Comparison of ENCODE assay signal across 8 mouse cellular contexts in genomic region chr17:25824362-25825142, GRCm38 (mm10). TPM values are rescaled to one million over a fixed set of nuclear protein-coding genes. Genes with fewer than 3 reads are reported as not detected.
A peak's percentile ranks its signal among the peaks of the same experiment; 100 is the strongest.
DNase-seq lines count a peak whose midpoint lies in the region; ATAC-seq and TF ChIP-seq lines count a peak whose summit lies in the region.

No protein-coding gene starts in this region.

- peaks cover 32% of the 10 kb centered on the region for H3K36me3 ChIP-seq in embryonic facial prominence, embryonic 13.5 days
- H3K36me3 ChIP-seq in limb, embryonic 10.5 days = peaks cover 34% of the 10 kb centered on the region
- peaks cover 38% of the 10 kb centered on the region for H3K36me3 ChIP-seq in neural tube, embryonic 13.5 days

- H3K27ac ChIP-seq in left cerebral cortex, adult 2 months = no peak overlapping the region
- no peak overlapping the region for H3K27ac ChIP-seq in embryonic facial prominence, embryonic 13.5 days
- no peak overlapping the region for H3K27ac ChIP-seq in limb, embryonic 10.5 days
- no peak overlapping the region for H3K27ac ChIP-seq in neural tube, embryonic 13.5 days (replicated peaks)

- H3K4me2 ChIP-seq in embryonic facial prominence, embryonic 13.5 days = peak overlapping the region; percentile 93
- peak overlapping the region; percentile 99 for H3K4me2 ChIP-seq in neural tube, embryonic 13.5 days

- no peak for DNase-seq in left cerebral cortex, adult 2 months (ENCODE audit: extremely low spot score in 1 of 2, low spot score in 2 of 2)
- DNase-seq in left cerebral cortex, postnatal 36 days (ENCODE audit: low spot score in 2 of 2) = no peak
- DNase-seq in limb, embryonic 10.5 days (ENCODE audit: low spot score) = no peak
- no peak for DNase-seq in layer of hippocampus, adult 18-20 months (ENCODE audit: low spot score in 2 of 2)

- 69% methylated on average over 16 of the region's 17 CpGs for WGBS in embryonic facial prominence, embryonic 13.5 days
- 74% methylated on average over 17 of the region's 17 CpGs for WGBS in limb, embryonic 10.5 days
- 74% methylated on average over 16 of the region's 17 CpGs for WGBS in neural tube, embryonic 13.5 days

- no peak for ATAC-seq in embryonic facial prominence, embryonic 13.5 days (ENCODE audit: insufficient number of reproducible peaks, insufficient read depth, low FRiP score, low TSS enrichment, low read depth)
- no peak for ATAC-seq in neural tube, embryonic 13.5 days (ENCODE audit: low read depth)
- no peak for ATAC-seq in activated CD4-positive, CD25-positive, alpha-beta regulatory T cell, adult 4 months
- ATAC-seq in granulocyte monocyte progenitor cell, adult 5-6 weeks (replicated peaks; ENCODE audit: poor library complexity, severe bottlenecking) = no peak

- H3K9me3 ChIP-seq in embryonic facial prominence, embryonic 13.5 days = no peaks in the 10 kb centered on the region
- H3K9me3 ChIP-seq in limb, embryonic 10.5 days (replicated peaks) = no peaks in the 10 kb centered on the region
- no peaks in the 10 kb centered on the region for H3K9me3 ChIP-seq in neural tube, embryonic 13.5 days

- peaks cover 42% of the 10 kb centered on the region for H3K4me1 ChIP-seq in embryonic facial prominence, embryonic 13.5 days
- H3K4me1 ChIP-seq in limb, embryonic 10.5 days = peaks cover 65% of the 10 kb centered on the region
- peaks cover 61% of the 10 kb centered on the region for H3K4me1 ChIP-seq in neural tube, embryonic 13.5 days (replicated peaks)

- intact Hi-C loops in left cerebral cortex, adult 2 months (cut with DNase I) = no loop called here
- intact Hi-C loops in left cerebral cortex, postnatal 36 days (cut with DNase I) = no loop called here

- H3K27me3 ChIP-seq in embryonic facial prominence, embryonic 13.5 days = peaks cover 26% of the 10 kb centered on the region
- peaks cover 31% of the 10 kb centered on the region for H3K27me3 ChIP-seq in limb, embryonic 10.5 days (ENCODE audit: low read depth, poor library complexity, severe bottlenecking)
- peaks cover 16% of the 10 kb centered on the region for H3K27me3 ChIP-seq in neural tube, embryonic 13.5 days

- H3K4me3 ChIP-seq in left cerebral cortex, adult 2 months = peak overlapping the region; percentile 72
- peak overlapping the region; percentile 65 for H3K4me3 ChIP-seq in embryonic facial prominence, embryonic 13.5 days
- peak overlapping the region; percentile 74 for H3K4me3 ChIP-seq in limb, embryonic 10.5 days
- H3K4me3 ChIP-seq in neural tube, embryonic 13.5 days = peak overlapping the region; percentile 69

- no peak for TF ChIP-seq CTCF in left cerebral cortex, adult 2 months (IDR thresholded peaks at IDR 0.05)

- peak overlapping the region; percentile 85 for H3K9ac ChIP-seq in embryonic facial prominence, embryonic 13.5 days
- H3K9ac ChIP-seq in neural tube, embryonic 13.5 days = peak overlapping the region; percentile 91

RNA-seq across cellular contexts. Expression of gene Wdr24, which starts 1.1 kb away (rescaled TPM):
- 10 to 100 TPM; 26.8 to 30.9 TPM for total RNA-seq in left cerebral cortex, adult 2 months (2021)
- 10 to 100 TPM; 23.9 to 26.5 TPM for total RNA-seq in left cerebral cortex, postnatal 36 days (2021)
- 26.5 and 30.0 TPM in 2 replicates for polyA plus RNA-seq in embryonic facial prominence, embryonic 13.5 days (2015; fragmentation: Nextera tagmentation; extraction: Ambion mirVana)
- 31.6 and 32.0 TPM in 2 replicates for polyA plus RNA-seq in limb, embryonic 10.5 days (2016; fragmentation: Nextera tagmentation; extraction: Ambion mirVana)
- polyA plus RNA-seq in neural tube, embryonic 13.5 days (2015; fragmentation: Nextera tagmentation; extraction: Ambion mirVana) = 27.0 and 28.3 TPM in 2 replicates
- polyA plus RNA-seq in activated CD4-positive, CD25-positive, alpha-beta regulatory T cell, adult 4 months (2017; shearing (Covaris generic)) = 10 to 100 TPM; 11.9 to 17.9 TPM
- 12.5 and 16.9 TPM in 2 replicates for total RNA-seq in granulocyte monocyte progenitor cell, adult 5-6 weeks (2014; fragmentation: Nextera tagmentation)
- 14.8 and 19.3 TPM in 2 replicates for total RNA-seq in granulocyte monocyte progenitor cell, adult 5-6 weeks (2017)
- 10 to 100 TPM; 22.6 to 26.4 TPM for total RNA-seq in layer of hippocampus, adult 18-20 months (2021)

RNA-seq across cellular contexts. Expression of gene Jmjd8, which starts 4.1 kb away (rescaled TPM):
- 10 to 100 TPM; 55.1 to 55.6 TPM for total RNA-seq in left cerebral cortex, adult 2 months (2021)
- total RNA-seq in left cerebral cortex, postnatal 36 days (2021) = 10 to 100 TPM; 54.1 to 58.7 TPM
- 48.3 and 52.8 TPM in 2 replicates for polyA plus RNA-seq in embryonic facial prominence, embryonic 13.5 days (2015; fragmentation: Nextera tagmentation; extraction: Ambion mirVana)
- polyA plus RNA-seq in limb, embryonic 10.5 days (2016; fragmentation: Nextera tagmentation; extraction: Ambion mirVana) = 52.4 and 54.9 TPM in 2 replicates
- 55.2 and 60.6 TPM in 2 replicates for polyA plus RNA-seq in neural tube, embryonic 13.5 days (2015; fragmentation: Nextera tagmentation; extraction: Ambion mirVana)
- polyA plus RNA-seq in activated CD4-positive, CD25-positive, alpha-beta regulatory T cell, adult 4 months (2017; shearing (Covaris generic)) = 10 to 100 TPM; 11.4 to 21.9 TPM
- total RNA-seq in granulocyte monocyte progenitor cell, adult 5-6 weeks (2014; fragmentation: Nextera tagmentation) = 19.5 and 23.1 TPM in 2 replicates
- 15.2 and 23.4 TPM in 2 replicates for total RNA-seq in granulocyte monocyte progenitor cell, adult 5-6 weeks (2017)
- total RNA-seq in layer of hippocampus, adult 18-20 months (2021) = 10 to 100 TPM; 52.7 to 55.5 TPM

RNA-seq across cellular contexts. Expression of gene Stub1, which starts 8.7 kb away (rescaled TPM):
- total RNA-seq in left cerebral cortex, adult 2 months (2021) = 100 to 1,000 TPM; 162 to 171 TPM
- total RNA-seq in left cerebral cortex, postnatal 36 days (2021) = 100 to 1,000 TPM; 171 to 188 TPM
- 319 and 353 TPM in 2 replicates for polyA plus RNA-seq in embryonic facial prominence, embryonic 13.5 days (2015; fragmentation: Nextera tagmentation; extraction: Ambion mirVana)
- 408 and 426 TPM in 2 replicates for polyA plus RNA-seq in limb, embryonic 10.5 days (2016; fragmentation: Nextera tagmentation; extraction: Ambion mirVana)
- 284 and 316 TPM in 2 replicates for polyA plus RNA-seq in neural tube, embryonic 13.5 days (2015; fragmentation: Nextera tagmentation; extraction: Ambion mirVana)
- polyA plus RNA-seq in activated CD4-positive, CD25-positive, alpha-beta regulatory T cell, adult 4 months (2017; shearing (Covaris generic)) = 10 to 100 TPM; 68.3 to 85.7 TPM
- total RNA-seq in granulocyte monocyte progenitor cell, adult 5-6 weeks (2014; fragmentation: Nextera tagmentation) = 112 and 131 TPM in 2 replicates
- 99.3 and 101 TPM in 2 replicates for total RNA-seq in granulocyte monocyte progenitor cell, adult 5-6 weeks (2017)
- 100 to 1,000 TPM; 158 to 165 TPM for total RNA-seq in layer of hippocampus, adult 18-20 months (2021)

RNA-seq across cellular contexts. Expression of gene Rhbdl1, which starts 12.5 kb away (rescaled TPM):
- 10 to 100 TPM; 36.3 to 39.6 TPM for total RNA-seq in left cerebral cortex, adult 2 months (2021)
- total RNA-seq in left cerebral cortex, postnatal 36 days (2021) = 10 to 100 TPM; 47.5 to 54.0 TPM
- polyA plus RNA-seq in embryonic facial prominence, embryonic 13.5 days (2015; fragmentation: Nextera tagmentation; extraction: Ambion mirVana) = 1.4 and 2.7 TPM in 2 replicates
- 1.0 and 1.2 TPM in 2 replicates for polyA plus RNA-seq in limb, embryonic 10.5 days (2016; fragmentation: Nextera tagmentation; extraction: Ambion mirVana)
- 18.9 and 21.1 TPM in 2 replicates for polyA plus RNA-seq in neural tube, embryonic 13.5 days (2015; fragmentation: Nextera tagmentation; extraction: Ambion mirVana)
- 1 to 10 TPM in 1 of 2 experiments, not detected in 1; 1.1 TPM for polyA plus RNA-seq in activated CD4-positive, CD25-positive, alpha-beta regulatory T cell, adult 4 months (2017; shearing (Covaris generic))
- 1.1 and 3.0 TPM in 2 replicates for total RNA-seq in granulocyte monocyte progenitor cell, adult 5-6 weeks (2014; fragmentation: Nextera tagmentation)
- total RNA-seq in granulocyte monocyte progenitor cell, adult 5-6 weeks (2017) = not detected in 2 replicates
- 10 to 100 TPM; 42.1 to 43.4 TPM for total RNA-seq in layer of hippocampus, adult 18-20 months (2021)

RNA-seq across cellular contexts. Expression of gene Fbxl16, which starts 15.7 kb away (rescaled TPM):
- 100 to 1,000 TPM; 644 to 656 TPM for total RNA-seq in left cerebral cortex, adult 2 months (2021)
- 100 to 1,000 TPM; 668 to 710 TPM for total RNA-seq in left cerebral cortex, postnatal 36 days (2021)
- polyA plus RNA-seq in embryonic facial prominence, embryonic 13.5 days (2015; fragmentation: Nextera tagmentation; extraction: Ambion mirVana) = 3.6 and 4.2 TPM in 2 replicates
- polyA plus RNA-seq in limb, embryonic 10.5 days (2016; fragmentation: Nextera tagmentation; extraction: Ambion mirVana) = 1.0 and 1.5 TPM in 2 replicates
- polyA plus RNA-seq in neural tube, embryonic 13.5 days (2015; fragmentation: Nextera tagmentation; extraction: Ambion mirVana) = 27.7 and 31.8 TPM in 2 replicates
- polyA plus RNA-seq in activated CD4-positive, CD25-positive, alpha-beta regulatory T cell, adult 4 months (2017; shearing (Covaris generic)) = under 1 TPM in 1 of 2 experiments, not detected in 1; 0.16 TPM
- not detected in 2 replicates for total RNA-seq in granulocyte monocyte progenitor cell, adult 5-6 weeks (2014; fragmentation: Nextera tagmentation)
- total RNA-seq in granulocyte monocyte progenitor cell, adult 5-6 weeks (2017) = not detected in 2 replicates
- total RNA-seq in layer of hippocampus, adult 18-20 months (2021) = 100 to 1,000 TPM; 664 to 720 TPM
